Mouse (Mus musculus): ENCODE results near the gene H60b.
"Not testable (repeated sequence)": the region's sequence is repeated elsewhere in the genome, so short reads cannot be mapped to it uniquely, and the experiment has no call there.

H60b gene

DNA sequence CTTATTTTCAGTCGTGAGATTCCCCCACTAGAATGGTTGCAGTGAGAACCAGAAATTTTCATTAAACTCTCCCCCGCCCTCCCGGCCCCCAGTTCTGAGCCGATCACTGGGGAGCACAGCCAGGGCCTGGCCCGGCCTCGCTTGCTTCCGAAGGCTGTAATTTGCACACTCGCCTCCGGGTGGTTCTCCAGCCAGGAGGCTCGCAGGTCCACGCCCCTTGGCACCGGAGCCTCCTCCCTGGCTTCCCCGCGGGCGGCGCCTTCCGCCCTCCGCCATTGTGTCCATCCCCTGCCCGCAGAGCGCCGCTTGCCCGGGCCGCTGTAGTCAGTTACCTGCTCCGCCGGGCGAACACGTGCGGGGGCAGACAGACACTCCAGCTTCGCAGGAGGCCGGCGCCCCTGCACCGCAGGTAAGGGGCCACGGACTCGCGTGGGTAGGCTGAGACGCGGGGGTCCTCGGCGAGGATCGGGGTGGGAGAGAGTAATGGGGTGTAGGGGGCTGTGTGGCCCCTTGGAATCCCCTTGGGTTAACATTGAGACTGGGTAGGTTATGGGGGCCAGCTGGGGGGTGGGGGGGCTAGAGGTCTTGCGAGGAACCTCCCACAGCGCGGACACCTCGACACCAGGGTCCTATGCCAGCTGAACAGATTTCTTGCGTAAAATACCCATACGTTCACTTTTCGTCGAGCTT, at the start of gene H60b, which contains the start of gene Raet1e:
Gene H60b (plus strand): TSS at position 277 of the 690 bp plus-strand sequence.
Gene Raet1e (plus strand): TSS at position 260 of the 690 bp plus-strand sequence.
- peak; percentile 78 to 87 for DNase-seq

DNA sequence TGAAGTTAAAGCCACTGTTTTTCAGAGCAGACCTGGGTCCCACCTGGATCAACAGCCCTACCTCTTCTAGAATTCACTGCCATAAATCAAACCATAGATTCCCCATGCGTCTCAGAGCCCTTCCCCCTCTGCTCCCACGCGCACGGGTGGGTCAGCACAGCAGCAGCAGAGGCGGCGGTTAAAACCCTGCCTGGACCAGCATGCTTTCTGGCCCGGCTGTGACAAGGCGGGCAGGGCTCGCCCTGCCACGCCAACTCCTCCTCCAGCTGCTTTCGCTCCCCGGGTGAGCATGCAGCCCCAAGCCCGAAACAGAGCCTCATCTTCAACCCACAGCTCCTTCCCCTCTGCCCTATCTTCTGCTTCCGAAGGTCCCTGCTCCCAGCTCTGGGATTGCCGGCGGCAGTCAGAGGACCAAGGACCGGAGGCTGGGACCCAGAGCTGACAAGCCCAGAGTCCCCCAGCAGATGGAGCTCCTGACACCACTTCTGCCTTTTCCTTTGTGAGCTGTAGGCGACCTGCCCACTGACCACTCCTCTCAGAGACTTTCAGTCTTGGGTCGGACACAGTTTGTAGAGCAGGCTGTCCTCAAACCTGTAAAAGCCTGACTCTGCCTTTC, 17.6 kb upstream of the H60b start:
- DNase-seq = peak; percentile 88 to 92

DNA sequence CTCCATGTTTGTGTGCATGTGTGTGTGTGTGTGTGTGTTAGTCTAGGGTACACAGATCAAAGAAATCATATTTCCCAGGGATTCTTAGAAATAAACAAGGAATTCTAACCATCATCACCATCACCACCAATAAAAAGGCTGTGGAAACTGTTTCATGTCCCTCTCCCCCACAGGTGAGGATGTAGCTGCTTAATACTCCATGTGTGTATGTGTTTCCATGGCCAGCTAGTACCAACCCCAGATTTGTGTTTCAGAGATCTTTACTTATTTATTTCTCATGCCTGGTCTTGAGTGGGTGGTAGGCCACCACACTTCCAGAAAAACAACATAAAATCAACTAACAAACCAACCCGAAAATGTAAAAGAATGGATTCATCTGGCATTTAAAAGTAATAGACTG, 16.2 kb upstream of the H60b start:
- DNase-seq = peak; percentile 9 to 19

DNA sequence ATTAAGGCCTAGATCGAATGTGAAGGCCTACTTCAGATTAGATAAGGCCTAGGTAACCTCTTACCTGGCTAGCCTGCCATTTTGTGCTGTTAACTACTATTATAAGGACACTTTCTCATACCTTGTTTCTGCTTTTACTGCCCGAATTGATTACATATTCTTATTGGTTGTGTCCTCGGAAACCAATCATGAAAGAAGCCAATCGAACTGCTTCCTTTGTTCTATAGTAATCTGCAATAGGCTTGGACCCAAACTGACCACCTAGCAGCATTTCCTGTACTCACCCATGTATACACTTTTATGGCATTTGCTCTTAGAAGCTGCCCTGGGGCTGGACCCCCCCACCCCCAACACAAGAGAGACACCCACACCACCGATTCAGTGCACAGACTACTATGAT, 15.5 kb upstream of the H60b start:
- DNase-seq = no peak

DNA sequence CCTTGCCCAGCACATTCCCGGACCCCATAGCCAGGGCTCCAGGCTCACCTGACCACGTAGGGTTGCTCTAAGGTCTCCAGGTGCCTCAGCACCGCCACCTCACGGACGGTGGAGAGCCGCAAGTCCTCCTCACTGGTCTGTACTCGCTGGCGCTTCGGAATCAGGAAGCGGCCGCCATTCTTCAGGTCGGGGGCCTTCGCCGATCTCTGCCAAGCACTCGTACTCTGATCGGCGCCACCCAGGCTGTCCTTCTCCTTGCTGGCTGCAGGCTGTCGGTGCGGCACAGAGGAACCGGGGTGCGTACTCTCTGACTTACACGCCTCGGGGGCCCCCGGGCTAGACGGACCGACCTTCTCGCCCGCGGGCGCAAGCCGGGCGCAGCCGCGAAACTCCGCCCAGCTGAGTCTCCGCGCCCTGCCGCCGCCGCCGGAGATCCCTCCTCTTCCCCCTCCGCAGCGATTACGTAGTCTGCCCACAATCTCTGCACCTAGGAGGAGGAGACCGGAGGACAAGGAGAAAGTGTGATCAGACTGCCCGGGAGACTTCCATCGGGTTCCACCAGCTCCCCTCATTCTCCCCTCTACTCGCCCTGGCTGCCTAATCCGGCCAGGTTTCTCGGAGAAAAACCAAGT, 9.8 kb upstream of the H60b start:
- DNase-seq = peak; percentile 82 to 89

DNA sequence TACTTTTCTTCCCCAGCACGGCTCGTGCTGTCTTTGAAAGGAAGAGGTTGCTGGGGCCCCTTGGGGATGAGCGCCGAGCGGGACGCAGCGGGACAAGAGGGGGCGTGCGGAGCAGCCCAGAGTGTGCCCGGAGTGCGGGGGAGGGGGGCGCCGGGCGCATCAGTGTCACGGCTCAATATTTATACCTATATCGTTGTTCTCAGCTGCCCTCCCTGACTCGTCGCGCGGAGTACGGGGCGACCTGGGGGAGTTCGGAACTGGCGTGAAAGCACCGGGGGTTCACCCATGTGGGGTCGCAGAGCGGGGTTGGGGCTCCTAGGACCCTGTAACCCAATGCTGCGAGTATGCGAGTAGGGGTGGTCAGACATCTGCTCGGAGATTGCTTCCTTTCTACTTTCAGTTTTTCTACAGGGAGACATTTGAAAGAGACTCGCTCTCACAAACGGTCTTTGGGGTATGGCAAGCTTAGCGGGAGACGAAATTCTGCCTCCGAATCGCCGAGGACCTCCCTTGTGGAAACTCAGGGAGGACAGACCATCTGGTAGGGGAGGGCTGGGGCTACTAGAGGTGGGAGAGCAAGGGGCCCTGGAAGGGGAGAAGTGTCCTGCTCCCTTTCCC, 9.2 kb upstream of the H60b start, which contains the start of gene E030030I06Rik:
Gene E030030I06Rik (minus strand): TSS at position 198 of the 618 bp plus-strand sequence.
- peak; percentile 40 to 58 for DNase-seq

DNA sequence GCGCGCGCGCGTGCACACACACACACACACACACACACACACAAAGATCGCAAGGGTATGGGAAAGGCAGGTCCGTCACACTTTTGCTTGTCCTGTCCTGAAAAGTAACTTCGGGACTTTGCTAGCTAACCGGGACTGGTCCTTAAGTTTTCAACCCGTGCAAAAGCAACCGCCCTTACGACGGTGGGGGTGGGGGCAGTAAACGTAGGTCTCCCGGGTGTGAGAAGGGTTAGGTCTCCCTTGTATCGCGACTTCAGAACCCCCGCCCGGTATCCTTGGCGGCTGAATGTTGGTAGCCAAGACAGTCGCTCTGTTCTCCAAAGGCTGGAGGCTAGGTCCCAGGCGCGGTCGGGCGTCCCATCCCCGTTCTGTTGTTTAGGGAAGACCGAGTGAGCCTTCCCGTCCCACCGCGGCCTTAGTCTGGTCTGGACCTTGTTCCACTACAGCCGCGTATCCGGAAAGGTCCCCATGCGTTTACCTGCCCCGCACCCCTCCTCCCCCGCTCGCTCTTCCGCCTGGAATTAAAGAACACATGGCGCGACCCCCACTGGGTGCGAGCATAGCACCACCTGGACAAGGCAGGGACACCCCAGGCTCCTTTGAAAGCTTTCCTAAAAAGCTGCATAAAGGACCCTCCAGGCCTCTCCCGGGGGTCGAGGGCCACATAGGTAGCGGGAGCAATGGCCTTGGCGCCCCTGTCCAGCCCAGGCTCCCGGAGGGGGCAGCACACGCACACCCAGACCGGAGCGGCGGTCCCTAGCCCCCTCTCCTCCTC, 8.5 kb upstream of the H60b start:
- peak; percentile 52 to 59 for DNase-seq

DNA sequence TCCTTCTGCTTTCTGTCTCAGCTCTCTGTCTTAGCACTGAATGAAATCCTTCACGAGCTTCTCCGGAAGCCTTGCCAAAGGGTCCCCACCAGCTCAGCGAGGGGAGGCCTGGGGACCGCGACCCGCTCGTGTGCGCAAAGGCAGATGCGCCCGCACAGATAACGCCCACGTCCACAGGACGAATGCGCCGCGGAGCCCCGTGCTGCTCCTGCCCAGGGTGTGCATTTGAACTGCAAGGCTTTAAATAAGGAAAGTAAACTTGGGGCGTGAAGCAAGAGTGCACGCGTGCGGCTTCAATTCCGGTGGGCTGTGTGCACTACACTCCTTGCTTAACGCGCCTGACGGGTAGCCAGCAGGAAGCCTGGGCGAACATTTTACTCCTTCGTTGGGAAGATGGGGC, 7.8 kb upstream of the H60b start:
- DNase-seq = peak; percentile 46 to 57

DNA sequence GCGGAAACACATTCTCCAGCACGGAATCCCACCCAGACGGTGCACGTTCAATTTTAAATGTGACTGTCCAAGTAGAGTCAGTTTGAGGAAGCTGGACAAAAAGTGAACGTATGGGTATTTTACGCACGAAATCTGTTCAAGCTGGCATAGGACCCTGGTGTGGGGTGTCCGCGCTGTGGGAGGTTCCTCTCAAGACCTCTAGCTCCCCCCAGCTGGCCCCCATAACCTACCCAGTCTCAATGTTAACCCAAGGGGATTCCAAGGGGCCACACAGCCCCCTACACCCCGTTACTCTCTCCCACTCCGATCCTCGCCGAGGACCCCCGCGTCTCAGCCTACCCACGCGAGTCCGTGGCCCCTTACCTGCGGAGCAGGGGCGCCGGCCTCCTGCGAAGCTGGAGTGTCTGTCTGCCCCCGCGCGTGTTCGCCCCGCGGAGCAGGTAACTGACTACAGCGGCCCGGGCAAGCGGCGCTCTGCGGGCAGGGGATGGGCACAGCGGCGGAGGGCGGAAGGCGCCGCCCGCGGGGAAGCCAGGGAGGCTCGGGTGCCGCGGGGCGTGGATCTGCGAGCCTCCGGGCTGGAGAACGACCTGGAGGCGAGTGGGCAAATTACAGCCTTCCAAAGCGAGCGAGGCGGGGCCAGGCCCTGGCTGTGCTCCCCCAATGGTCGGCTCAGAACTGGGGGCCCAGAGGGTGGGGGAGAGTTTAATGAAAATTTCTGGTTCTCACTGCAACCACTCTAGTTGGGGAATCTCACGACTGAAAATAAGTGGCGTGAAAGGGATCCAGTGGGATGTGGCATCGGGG, 7.1 kb upstream of the H60b start:
- DNase-seq = peak; percentile 38 to 49

DNA sequence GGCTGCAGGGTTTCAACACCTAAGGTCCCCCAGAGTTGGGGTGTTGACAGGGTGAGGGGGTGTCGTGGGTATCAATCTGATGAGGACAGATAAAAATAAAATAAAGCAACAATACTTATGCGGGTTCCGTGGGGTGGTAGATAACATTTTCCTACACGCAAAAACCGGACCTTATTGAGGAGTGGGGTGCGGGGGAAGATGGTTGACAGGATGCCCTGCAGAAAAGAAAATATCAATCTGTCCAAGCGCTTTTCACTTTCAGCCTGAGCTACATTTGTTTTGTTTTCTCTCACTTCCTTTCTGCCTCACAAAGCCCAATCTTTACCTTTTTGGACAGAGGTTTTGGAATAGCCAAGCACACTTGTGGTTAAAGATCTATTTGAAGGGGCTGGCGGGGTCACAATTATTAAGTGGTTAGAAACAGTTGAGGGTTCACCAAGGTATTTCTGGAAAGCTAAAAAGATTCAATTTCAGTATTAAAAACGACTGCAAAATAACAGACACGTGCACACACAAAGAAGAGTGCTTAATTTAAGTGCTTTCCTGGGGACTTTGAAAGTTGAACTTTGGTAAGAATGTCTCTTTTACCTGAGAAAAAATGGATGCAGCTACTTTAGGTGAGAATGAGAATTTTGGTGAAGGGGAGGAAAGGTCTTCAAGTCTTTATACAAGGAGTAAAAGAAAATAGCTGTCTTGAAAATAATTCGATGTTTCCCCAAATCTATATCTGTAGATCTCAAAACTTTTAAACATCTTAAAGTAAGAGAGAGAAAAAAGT, 6.3 kb upstream of the H60b start:
- DNase-seq = not testable (repeated sequence)

DNA sequence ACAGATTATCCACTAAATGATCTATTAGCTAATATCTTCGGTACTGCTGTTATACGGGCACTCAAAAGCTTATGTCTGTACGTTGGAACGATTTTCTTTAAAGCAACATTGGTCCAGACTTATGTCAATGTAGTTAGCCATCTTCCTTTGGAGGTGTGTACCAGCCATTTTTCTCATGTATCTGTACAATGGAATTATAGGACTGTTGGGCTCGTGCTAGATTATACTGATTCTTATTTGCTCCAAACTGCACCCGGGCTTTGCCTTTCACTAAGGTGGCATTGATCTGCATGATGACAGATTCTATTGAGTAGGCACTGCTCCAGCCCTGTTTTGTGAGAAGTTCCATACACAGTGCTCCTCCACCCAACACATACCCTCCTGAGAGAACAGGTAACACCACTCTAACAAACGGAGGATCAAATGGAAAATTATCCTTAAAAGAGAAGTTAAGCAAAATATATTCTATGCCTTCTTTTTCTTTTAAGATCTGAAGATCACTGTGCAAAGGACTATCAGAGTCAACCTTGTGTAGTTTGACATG, 5.2 kb upstream of the H60b start:
- not testable (repeated sequence) for DNase-seq

DNA sequence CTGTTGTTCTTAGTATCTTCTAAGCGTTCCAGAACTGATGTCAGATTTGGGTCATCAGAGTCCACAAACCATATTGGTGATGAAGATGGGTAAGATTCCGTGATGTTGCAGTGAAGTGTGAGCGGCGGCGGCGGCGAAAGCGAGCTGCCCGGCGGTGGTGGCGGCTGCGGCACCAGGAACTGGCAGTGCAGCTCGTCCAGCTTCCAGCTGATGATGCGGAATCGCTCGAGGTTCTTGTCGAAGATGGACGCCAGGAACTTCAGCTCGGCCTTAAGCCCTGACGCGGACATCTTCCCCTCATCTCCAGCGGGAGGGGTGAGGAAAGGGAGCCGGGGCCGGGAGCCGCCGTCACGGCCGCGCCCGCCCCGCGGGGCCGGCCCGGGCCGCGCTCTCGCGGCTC, 4.3 kb upstream of the H60b start:
- DNase-seq = peak in 1 of 2 experiments; percentile 58

DNA sequence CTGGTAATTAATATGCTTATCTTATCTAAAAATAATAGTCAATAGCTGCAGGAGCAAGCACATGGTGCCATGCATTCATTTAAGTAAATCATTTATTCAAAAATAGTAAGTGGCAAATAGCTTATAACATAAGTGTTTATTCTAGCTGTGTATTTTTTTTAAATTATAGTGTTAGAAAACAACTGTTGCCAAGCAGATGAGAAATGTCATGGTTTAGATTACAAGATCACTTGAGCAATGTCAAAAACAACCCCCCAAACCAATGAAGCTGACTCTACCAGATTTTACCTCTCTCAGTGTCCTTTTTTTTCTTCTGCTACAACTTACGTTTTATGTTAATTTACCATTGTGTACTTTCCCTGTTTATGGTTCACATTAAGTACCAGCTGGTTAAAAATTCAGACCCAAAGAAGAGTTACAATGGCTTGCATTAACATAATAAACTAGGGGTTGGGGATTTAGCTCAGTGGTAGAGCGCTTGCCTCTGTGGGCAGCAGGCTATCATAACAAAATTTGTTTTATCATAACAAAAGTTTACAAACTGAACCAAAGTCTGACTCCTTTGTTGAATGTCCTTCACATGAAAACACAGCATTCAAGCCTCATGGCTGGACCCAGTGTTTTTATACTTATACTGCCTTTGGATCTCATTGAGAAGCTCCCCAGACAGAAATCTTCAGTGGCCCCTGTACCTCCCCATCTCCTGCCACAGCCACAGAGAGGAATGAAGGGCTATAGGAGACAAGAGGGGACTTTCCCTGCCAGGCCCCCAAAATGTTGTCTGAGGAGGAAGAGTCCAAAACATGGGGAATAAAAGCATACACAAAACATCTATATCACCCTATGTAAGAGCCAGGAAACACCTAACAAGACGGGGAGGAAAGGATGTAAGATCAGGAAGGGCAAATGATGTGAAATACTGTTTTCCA, 3.3 kb upstream of the H60b start:
- no peak for DNase-seq

DNA sequence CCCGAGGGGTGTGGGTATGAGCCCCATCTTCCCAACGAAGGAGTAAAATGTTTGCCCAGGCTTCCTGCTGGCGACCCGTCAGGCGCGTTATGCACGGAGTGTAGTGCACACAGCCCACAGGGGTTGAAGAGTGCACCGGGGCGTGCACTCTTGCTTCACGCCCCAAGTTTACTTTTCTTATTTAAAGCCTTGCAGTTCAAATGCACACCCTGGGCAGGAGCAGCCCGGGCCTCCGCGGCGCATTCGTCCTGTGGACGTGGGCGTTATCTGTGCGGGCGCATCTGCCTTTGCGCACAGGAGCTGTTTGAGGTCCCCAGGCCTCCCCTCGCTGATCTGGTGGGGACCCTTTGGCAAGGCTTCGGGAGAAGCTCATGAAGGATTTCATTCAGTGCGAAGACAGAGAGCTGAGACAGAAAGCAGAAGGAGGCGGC, 760 bp downstream of the H60b start:
- peak in 1 of 2 experiments; percentile 33 for DNase-seq

DNA sequence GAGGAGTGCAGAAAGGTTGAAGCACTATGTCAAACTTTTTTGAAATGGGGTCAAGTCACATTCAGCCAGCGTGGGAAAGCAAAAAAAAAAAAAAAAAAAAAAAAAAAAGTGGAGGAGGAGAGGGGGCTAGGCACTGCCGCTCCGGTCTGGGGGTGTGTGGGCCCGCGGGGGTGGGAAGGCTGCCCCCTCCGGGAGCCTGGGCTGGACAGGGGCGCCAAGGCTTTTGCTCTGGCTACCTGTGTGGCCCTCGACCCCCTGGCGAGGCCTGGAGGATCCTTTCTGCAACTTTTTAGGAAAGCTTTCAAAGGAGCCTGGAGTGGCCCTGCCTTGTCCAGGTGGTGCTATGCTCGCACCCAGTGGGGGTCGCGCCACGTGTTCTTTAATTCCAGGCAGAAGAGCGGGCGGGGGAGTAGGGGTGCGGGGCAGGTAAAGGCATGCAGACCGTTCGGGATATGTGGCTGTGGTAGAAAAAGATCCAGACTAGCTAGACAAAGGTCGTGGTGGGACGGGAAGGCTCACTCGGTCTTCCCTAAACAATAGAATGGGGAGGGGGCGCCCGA, 1.3 kb downstream of the H60b start:
- DNase-seq = no peak

DNA sequence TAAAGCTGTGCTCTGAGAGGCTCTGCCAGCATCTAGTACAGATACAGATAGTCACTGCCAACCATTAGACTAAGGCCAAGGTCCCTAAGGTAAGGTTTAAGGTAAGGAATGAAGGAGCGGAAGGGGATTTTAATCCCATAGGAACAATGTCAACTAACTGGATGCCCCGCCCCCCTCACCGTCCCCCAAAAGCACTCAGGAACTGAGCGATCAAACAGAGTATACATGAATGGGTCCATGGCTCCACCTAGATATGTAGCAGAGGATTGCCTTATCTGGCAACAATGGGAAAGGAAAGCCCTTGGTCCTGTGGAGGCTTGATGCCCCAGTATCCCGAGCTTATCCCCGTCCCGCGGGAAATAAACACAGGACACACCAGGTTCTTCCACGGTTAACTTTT, 4.9 kb downstream of the H60b start:
- DNase-seq = not testable (repeated sequence)

DNA sequence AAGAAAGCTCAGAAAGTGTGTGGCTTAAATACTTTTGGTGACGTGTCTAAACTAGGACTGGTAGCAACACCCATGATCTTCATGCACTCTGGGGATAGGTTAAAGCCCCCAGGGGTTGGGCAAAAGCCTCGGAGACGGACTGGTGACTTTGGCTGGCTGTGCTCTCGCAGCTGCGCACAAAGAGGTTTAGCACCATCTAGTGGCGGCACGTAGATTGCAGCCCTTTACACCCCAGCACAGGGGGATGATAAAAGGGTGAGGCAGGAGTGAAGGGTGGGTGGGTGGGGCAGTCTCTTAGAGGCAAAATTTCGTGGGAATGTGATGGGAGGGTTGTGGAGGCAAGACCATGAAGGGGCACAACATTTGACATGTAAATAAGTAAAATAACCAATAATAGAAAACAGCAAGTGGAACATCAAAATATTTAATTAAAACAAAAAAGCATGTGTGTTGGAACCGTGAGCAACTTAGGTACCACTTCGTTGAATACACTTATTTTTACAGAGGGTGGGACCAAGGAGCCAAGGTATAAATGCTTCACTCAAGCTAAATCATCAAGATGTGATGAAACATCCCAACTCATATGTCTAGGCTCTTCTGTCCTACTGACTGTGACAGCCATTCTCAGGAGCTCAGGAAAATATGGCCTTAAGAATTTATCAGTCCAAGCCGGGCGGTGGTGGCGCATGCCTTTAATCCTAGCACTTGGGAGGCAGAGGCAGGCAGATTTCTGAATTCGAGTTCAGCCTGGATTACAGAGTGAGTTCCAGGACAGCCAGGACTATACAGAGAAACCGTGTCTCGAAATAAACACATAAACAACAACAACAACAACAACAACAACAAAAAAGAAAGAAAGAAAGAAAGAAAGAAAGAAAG, 5.6 kb downstream of the H60b start:
- peak; percentile 87 for DNase-seq

Measured in kidney, postnatal 4 days (tissue).